Mouse (Mus musculus) lung, embryonic 16.5 days (tissue): ENCODE measurements at regions not wholly inside any gene's neighbourhood (a gene's known extent, or its start where the extent isn't known, plus 50 kb on each side); places are given as distances from the start of the nearest gene placed in this dataset.
"Not testable (repeated sequence)": the region's sequence is repeated elsewhere in the genome, so short reads cannot be mapped to it uniquely, and the experiment has no call there.

Source experiments
- ATAC-seq: fragments of 200-750 bp; cut with Nextera tagmentation; 2 replicates; pipeline ENCODE4 v1.8.0; 2017; ENCODE audit warnings: low read depth, mild to moderate bottlenecking, moderate library complexity
- H3K27ac ChIP-seq: fragments of 300-500 bp; sonication (generic); 2 replicates; pipeline ENCODE4 v1.5.1; 2014; ENCODE audit warnings: mild to moderate bottlenecking, control low read depth, low read length
- H3K27me3 ChIP-seq: fragments of 300-500 bp; sonication (generic); 2 replicates; pipeline ENCODE4 v1.6.1; 2014; ENCODE audit warnings: low read depth, low read length, mixed read lengths; ENCODE audit not compliant: control insufficient read depth, insufficient read depth
- H3K36me3 ChIP-seq: fragments of 300-500 bp; sonication (generic); 2 replicates; pipeline ENCODE4 v1.6.1; 2014; ENCODE audit warnings: low read length; ENCODE audit not compliant: control insufficient read depth, insufficient read depth
- H3K4me1 ChIP-seq: fragments of 300-500 bp; sonication (generic); replicated peaks from 2 replicates; pipeline ENCODE4 v1.6.1; 2014; ENCODE audit warnings: low read length, mixed read lengths; ENCODE audit not compliant: control insufficient read depth, insufficient read depth
- H3K4me2 ChIP-seq: fragments of 300-500 bp; sonication (generic); 2 replicates; pipeline ENCODE4 v1.6.1; 2014; ENCODE audit warnings: low read depth, low read length, control low read depth
- H3K4me3 ChIP-seq: fragments of 300-500 bp; sonication (generic); 2 replicates; pipeline ENCODE4 v1.5.1; 2014; ENCODE audit warnings: mild to moderate bottlenecking, low read length, control low read depth
- H3K9ac ChIP-seq: fragments of 300-500 bp; sonication (generic); 2 replicates; pipeline ENCODE4 v1.6.1; 2014; ENCODE audit warnings: low read length, control low read depth
- H3K9me3 ChIP-seq: fragments of 300-500 bp; sonication (generic); 2 replicates; pipeline ENCODE4 v1.6.1; 2016; ENCODE audit warnings: low read length; ENCODE audit not compliant: control insufficient read depth
- WGBS: fragments of 180-500 bp; shearing (Covaris S2); extraction: QIAGEN DNeasy Blood & Tissue Kit; methylation state at CpG from one replicate; pipeline ENCODE4 v1.1.7; 2014; 5-methylcytosine and 5-hydroxymethylcytosine counted together

DNA sequence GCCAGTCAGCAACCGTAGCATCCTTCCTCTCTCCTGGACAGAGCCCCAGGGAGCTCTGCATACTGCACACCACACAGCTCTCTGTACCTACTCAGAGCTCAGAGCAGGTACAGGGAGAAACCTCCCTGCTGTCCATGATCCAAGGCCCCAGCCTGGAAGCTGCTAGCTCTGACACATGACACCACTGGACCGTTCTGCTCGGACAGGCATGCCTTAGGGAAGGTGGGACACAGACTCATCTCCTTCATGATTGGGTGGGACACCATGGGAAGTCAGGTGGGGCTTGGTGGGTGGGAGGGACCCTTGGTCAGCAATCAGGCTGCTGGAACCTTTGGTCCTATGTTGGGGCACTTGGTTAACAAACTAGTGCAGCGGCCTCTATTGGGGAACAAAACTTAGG is 124.7 kb upstream of the Rybp start:
- 61% methylated on average over 4 of the region's 4 CpGs for WGBS
- no peaks in the 10 kb centered on the region for H3K9me3 ChIP-seq
- H3K27ac ChIP-seq, result no peak overlapping the region
- H3K9ac ChIP-seq, result no peak overlapping the region
- no peak overlapping the region for H3K4me3 ChIP-seq
- H3K4me1 ChIP-seq, result peaks cover 5% of the 10 kb centered on the region
- H3K4me2 ChIP-seq, result no peak overlapping the region
- no peaks in the 10 kb centered on the region for H3K27me3 ChIP-seq
- no peaks in the 10 kb centered on the region for H3K36me3 ChIP-seq
- ATAC-seq, result no peak

GRCm38 (mm10) chr6:100410067-100410631 is 122.9 kb upstream of the Rybp start:
- no peaks in the 10 kb centered on the region for H3K9me3 ChIP-seq
- no peaks in the 10 kb centered on the region for H3K36me3 ChIP-seq
- H3K9ac ChIP-seq, result no peak overlapping the region
- H3K4me1 ChIP-seq, result no peaks in the 10 kb centered on the region
- no peak overlapping the region for H3K27ac ChIP-seq
- H3K27me3 ChIP-seq, result no peaks in the 10 kb centered on the region
- no peak overlapping the region for H3K4me3 ChIP-seq
- WGBS, result 90% methylated on average over 8 of the region's 8 CpGs
- H3K4me2 ChIP-seq, result no peak overlapping the region
- ATAC-seq, result no peak

GRCm38 (mm10) chr6:100408826-100409225 is 121.5 kb upstream of the Rybp start:
- H3K27ac ChIP-seq, result no peak overlapping the region
- no peak overlapping the region for H3K4me3 ChIP-seq
- H3K4me2 ChIP-seq, result no peak overlapping the region
- no peaks in the 10 kb centered on the region for H3K4me1 ChIP-seq
- no peak overlapping the region for H3K9ac ChIP-seq
- no peaks in the 10 kb centered on the region for H3K27me3 ChIP-seq
- no peaks in the 10 kb centered on the region for H3K36me3 ChIP-seq
- no peaks in the 10 kb centered on the region for H3K9me3 ChIP-seq
- WGBS, result 73% methylated on average over 8 of the region's 8 CpGs
- no peak for ATAC-seq

DNA sequence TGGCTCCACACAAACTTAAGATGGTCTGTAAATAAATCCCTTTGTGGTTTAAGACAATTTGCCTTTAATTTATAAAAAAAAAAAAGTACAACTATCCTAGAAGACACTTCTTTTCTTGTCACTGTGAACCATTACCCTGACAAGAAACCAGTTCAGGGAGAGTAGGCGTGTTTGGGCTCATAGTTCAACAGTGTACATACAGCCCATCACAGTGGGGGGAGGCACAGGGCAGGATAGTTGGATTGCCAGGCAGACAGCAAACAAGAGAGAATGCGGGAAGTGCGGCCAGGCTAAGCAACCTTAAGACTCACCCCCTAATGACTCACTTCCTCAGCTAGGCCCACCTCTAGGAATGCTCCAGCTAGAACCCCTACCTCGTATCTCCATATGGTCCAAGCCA is 119.2 kb upstream of the Rybp start:
- no peaks in the 10 kb centered on the region for H3K27me3 ChIP-seq
- H3K9ac ChIP-seq, result no peak overlapping the region
- H3K9me3 ChIP-seq, result no peaks in the 10 kb centered on the region
- no peaks in the 10 kb centered on the region for H3K36me3 ChIP-seq
- no peaks in the 10 kb centered on the region for H3K4me1 ChIP-seq
- 63% methylated on average over 4 of the region's 4 CpGs for WGBS
- no peak for ATAC-seq
- no peak overlapping the region for H3K4me2 ChIP-seq
- no peak overlapping the region for H3K27ac ChIP-seq
- H3K4me3 ChIP-seq, result no peak overlapping the region

- Histone ChIP-seq H3K36me3 (no peaks in the 10 kb centered on the region), H3K9ac (no peak overlapping the region), H3K9me3 (no peaks in the 10 kb centered on the region), H3K4me1 (no peaks in the 10 kb centered on the region), H3K27me3 (no peaks in the 10 kb centered on the region), H3K4me2 (no peak overlapping the region), H3K27ac (no peak overlapping the region), H3K4me3 (no peak overlapping the region)
- ATAC-seq, result no peak
- 79% methylated on average over 3 of the region's 3 CpGs for WGBS
These were observed 116.9 kb upstream of the Rybp start for GRCm38 (mm10) chr6:100404161-100404560.

- Histone ChIP-seq H3K36me3 (no peaks in the 10 kb centered on the region), H3K4me2 (no peak overlapping the region), H3K9ac (no peak overlapping the region), H3K4me3 (no peak overlapping the region), H3K27me3 (no peaks in the 10 kb centered on the region), H3K4me1 (no peaks in the 10 kb centered on the region), H3K9me3 (no peaks in the 10 kb centered on the region), H3K27ac (no peak overlapping the region)
- WGBS, result 42% methylated on average over 4 of the region's 4 CpGs
- no peak for ATAC-seq
These were observed 115.4 kb upstream of the Rybp start for GRCm38 (mm10) chr6:100402716-100403115.

DNA sequence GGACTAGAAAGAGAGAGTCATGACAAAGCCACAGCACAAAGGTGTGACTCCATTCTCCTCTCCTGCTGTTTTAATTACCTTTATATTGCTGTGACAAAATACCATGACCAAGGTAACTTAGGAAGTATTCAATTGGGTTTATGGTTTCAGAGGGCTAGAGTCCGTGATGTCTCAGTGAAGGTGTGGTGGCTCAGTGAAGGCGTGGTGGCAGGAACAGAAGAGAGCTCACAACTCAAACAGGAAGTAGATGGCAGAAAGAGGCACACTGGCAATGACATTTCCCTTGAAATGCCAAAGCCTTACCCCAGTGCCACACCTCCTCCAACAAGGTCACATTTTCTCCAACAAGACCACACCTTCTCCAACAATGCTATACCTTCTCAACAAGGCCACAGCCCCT is 114.4 kb upstream of the Rybp start:
- WGBS, result 95% methylated on average over 2 of the region's 2 CpGs
- H3K9ac ChIP-seq, result no peak overlapping the region
- ATAC-seq, result no peak
- no peaks in the 10 kb centered on the region for H3K9me3 ChIP-seq
- no peaks in the 10 kb centered on the region for H3K36me3 ChIP-seq
- H3K27ac ChIP-seq, result no peak overlapping the region
- 0 out of 2 replicates have a peak, but pooled peaks cover 2% of the 10 kb centered on the region for H3K4me1 ChIP-seq
- no peak overlapping the region for H3K4me3 ChIP-seq
- no peak overlapping the region for H3K4me2 ChIP-seq
- H3K27me3 ChIP-seq, result no peaks in the 10 kb centered on the region

DNA sequence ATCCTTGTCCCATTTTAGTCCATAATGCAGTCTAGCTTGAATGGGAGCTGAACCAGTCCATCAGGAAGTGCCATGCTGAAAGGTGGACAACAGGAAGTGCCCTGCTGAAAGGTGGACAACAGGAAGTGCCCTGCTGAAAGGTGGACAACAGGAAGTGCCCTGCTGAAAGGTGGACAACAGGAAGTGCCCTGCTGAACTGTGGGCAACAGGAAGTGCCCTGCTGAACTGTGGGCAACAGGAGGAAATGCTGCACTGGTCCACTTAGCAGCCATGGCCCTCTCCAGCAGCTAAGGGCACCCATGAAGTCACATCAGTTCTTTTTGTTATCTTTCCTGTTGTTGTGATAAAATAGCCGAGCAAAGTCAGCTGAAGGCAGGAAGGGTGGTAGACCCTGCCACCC is 112.1 kb upstream of the Rybp start:
- WGBS, result 59% methylated on average over 1 of the region's 1 CpGs
- not testable (repeated sequence) for H3K9me3 ChIP-seq, H3K9ac ChIP-seq, H3K4me3 ChIP-seq, H3K27me3 ChIP-seq, ATAC-seq, H3K4me2 ChIP-seq, H3K36me3 ChIP-seq, H3K4me1 ChIP-seq, H3K27ac ChIP-seq

DNA sequence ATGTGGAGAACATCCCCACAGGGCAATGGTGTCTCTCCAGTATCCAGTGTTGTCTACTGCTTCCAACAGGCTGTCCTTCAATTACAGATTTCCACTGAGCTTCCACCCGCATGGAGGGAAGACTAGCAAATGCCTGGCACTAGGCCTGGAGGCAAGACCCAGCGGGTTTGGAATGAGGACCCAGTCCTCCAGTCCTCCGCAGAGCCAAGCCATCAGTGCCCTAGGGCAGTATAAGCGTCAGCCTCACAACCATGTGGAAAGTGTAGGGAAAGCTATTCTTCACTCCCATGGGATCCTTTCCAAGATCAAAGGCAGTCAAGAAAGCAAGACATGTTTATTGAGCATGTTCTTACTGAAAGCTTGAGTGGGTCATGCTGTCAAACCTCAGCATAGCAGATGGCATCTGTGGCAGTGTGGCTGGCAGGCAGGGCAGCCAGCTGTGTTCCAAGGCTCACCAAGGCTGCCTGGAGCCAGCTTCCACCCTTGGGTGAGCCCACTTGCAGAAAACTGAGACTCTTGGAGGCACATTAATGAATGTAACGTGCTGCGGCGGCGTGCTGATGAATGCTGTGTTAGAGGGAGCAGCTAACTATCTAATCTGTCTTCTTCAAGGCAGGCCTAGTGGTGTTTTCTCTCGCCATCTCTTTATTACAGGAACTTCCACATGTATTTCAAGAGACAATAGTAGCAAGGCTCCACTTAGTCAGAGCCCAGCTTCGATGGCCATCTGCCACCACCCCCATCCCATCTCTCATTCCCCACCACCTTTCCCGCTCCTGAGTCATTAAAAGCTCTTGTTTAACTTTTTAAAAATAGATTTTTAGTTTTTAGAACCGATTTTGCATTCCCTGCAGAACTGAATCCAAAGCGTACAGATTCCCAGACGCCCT is 109.3 kb upstream of the Rybp start:
- ATAC-seq, result no peak
- H3K4me3 ChIP-seq, result no peak overlapping the region
- no peak overlapping the region for H3K4me2 ChIP-seq
- no peak overlapping the region for H3K9ac ChIP-seq
- no peaks in the 10 kb centered on the region for H3K36me3 ChIP-seq
- no peaks in the 10 kb centered on the region for H3K27me3 ChIP-seq
- H3K27ac ChIP-seq, result no peak overlapping the region
- no peaks in the 10 kb centered on the region; the same call in 1 of the 2 replicates for H3K9me3 ChIP-seq
- 0 out of 2 replicates have a peak, but pooled peaks cover 2% of the 10 kb centered on the region for H3K4me1 ChIP-seq
- WGBS, result 54% methylated on average over 14 of the region's 14 CpGs
